Mouse (Mus musculus): Measurements from ENCODE around the gene Trappc10. TPM values are rescaled to one million over a fixed set of nuclear protein-coding genes. Genes with fewer than 3 reads are reported as not detected.
"Not testable (repeated sequence)": the region's sequence is repeated elsewhere in the genome, so short reads cannot be mapped to it uniquely, and the experiment has no call there.

Trappc10 gene
- total RNA-seq, 2 experiments from 2014 or later = 37.9 to 50.0 TPM

GRCm38 (mm10) chr10:78218576-78218975 lies 25.9 kb downstream of the Trappc10 start:
- no peak for ATAC-seq (replicated peaks; ENCODE audit: low FRiP score, poor library complexity, severe bottlenecking)

DNA sequence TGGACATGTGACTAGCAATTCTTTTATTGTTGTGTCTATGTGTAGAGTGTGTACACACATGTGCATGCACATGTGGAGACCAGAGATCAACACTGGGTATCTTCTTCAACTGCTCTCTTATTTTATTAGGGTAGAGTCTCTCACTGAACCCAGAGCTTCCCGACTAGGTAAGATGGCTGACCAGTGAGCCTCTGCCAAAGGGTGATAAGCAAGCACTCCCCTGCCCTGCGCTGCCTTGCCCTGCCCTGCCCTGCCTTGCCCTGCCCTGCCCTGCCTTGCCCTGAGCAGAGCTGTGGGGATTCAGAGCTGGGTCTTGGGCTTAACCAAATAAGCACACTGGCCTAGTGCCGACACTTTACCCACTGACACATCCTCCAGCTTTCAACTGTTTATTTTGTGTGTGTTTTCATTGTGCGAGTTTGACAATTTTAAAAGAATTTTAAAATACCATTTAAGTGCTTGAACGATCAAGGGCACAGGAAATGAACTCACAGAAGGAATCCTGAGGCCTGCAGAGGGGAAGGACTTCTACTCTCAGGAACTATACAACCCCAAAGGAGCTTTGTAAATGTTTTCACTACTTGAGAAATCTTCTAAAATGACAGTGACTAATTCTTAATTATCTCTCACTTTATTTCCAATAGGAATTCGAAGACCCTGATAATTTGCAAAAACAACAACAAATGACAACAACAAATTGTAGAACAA lies 27.9 kb downstream of the Trappc10 start:
- peak; percentile 92 for ATAC-seq (replicated peaks; ENCODE audit: low FRiP score, poor library complexity, severe bottlenecking)

DNA sequence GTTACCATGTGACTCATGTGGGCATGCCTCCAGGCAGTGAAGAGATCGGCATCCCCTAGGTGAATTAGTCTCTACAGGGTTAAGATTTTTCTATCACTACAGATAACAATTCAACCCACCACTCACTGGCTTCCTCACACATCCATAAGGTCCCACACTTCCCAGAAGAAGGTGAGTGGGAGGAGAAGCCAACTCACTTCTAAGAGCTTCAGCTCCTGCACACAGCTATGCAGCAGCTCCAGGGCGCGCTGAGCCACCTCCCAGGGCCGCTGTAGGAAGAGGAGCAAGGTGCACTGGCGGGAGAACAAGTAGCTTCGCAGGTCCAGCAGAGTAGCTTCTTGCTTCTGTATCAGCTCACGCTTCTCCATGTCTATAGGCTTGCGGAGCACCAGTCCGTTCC lies 30.1 kb downstream of the Trappc10 start:
- no peak for ATAC-seq (replicated peaks; ENCODE audit: low FRiP score, poor library complexity, severe bottlenecking)

DNA sequence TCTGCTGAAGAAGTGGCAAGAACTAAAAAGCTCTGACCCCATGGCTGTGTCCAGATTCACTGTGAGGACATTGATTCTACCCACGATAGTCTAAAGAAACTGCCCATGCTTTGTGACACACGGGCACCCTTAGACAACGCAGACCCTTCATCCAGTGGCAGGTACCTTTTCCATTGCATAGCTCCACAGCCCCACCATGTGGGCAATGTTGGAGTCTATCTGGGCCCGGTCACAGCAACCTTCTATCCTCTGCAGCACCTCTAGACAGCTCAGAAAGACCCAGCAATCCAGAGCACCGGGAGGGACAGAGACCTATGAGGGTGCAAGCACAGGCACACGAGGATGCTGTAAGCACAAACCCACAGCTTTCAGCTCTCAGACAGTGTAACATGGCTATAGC lies 33.1 kb downstream of the Trappc10 start:
- ATAC-seq (replicated peaks; ENCODE audit: low FRiP score, poor library complexity, severe bottlenecking) = 0 out of 2 replicates have a peak, but pooled peaks have one; percentile 29

- peak; percentile 75 for ATAC-seq (replicated peaks; ENCODE audit: low FRiP score, poor library complexity, severe bottlenecking)
These were observed 43.3 kb downstream of the Trappc10 start for GRCm38 (mm10) chr10:78201182-78201581.

DNA sequence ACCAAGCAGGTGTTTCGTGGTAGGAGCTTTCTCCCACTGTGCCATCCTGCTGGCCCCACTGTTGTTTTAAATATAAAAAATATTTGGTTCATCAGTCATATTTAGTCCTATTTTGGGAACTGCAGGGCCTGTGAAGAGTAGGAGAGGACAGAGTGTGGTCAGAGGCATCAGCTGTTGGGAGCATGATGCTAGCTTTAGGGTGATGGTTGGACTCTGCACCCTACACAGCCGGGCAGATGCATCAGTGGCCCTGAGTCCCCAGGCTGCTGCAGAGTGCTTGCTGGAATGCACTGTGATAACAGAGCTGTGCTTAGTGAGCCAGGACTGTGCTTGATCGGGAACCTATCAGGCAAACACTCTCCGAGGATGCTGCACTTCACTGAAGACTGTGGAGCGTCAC lies 51.5 kb downstream of the Trappc10 start:
- no peak for ATAC-seq (replicated peaks; ENCODE audit: low FRiP score, poor library complexity, severe bottlenecking)

GRCm38 (mm10) chr10:78186076-78186475 lies 58.4 kb downstream of the Trappc10 start:
- ATAC-seq (replicated peaks; ENCODE audit: low FRiP score, poor library complexity, severe bottlenecking) = not testable (repeated sequence)

DNA sequence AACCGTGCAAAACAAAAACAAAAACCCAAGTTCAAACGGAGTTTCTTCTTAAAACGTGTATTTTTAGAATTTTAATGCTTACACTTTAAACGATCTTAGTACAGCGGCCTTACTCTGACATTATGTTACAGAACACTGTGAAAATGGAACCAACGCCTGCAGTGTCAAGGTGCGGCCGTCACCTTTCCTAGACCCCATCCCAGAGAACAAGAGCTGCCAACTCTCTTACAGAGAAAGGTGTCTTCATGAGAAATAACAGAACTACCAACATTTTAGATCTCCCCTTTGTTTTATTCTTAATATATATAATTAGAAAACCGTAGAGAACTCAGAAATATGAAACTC lies 59.1 kb downstream of the Trappc10 start:
- ATAC-seq (replicated peaks; ENCODE audit: low FRiP score, poor library complexity, severe bottlenecking) = peak; percentile 52; the same call in 1 of the 2 replicates

DNA sequence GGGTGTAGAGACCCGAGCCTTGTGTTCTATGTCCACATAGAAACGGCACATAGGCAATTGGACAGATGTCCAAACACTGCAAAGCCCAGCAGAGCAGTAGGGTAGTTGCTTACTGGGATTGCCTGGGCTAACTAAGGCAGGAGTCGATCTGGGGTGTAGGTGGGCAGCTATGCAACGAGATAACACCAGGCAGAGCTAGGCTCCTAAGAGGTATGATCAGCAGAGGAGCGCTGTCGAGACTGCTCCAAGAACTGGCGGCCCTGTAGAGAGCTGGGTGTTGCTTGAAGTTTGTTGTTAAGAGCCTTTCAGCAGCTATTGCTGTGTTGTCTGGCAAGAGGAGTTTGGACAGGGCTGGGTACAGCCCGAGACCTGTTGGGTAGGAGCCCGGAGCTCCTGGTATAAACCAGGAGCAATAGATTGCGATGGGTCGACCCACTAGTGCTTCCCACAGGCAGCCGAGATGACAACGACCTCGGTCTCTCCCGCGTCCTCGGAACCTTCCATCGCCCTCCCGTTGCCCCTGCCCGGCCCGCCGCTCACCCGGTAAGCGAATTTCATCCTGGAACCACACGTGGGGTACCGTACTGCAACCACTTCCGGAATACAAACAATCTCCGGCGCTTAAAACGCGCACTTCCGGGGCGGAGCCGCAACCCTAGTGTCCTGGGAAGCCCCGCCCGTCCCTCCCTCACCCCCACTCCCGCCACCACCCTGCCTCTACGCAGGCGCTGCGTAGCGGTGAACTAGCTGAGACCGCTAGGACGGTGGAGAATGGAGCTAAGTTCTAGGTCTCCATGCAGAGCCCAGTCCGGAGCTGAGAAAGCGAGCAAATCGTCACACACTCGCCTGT lies 59.7 kb downstream of the Trappc10 start, which contains the start of gene Pwp2:
Gene Pwp2 (minus strand): TSS at position 619 of the 850 bp plus-strand sequence.
- ATAC-seq (replicated peaks; ENCODE audit: low FRiP score, poor library complexity, severe bottlenecking) = peak; percentile 91

GRCm38 (mm10) chr10:78183577-78183976 lies 60.9 kb downstream of the Trappc10 start:
- no peak for ATAC-seq (replicated peaks; ENCODE audit: low FRiP score, poor library complexity, severe bottlenecking)

GRCm38 (mm10) chr10:78182321-78182720 lies 62.1 kb downstream of the Trappc10 start:
- no peak for ATAC-seq (replicated peaks; ENCODE audit: low FRiP score, poor library complexity, severe bottlenecking)

GRCm38 (mm10) chr10:78174474-78174873 lies 70.0 kb downstream of the Trappc10 start:
- no peak for ATAC-seq (replicated peaks; ENCODE audit: low FRiP score, poor library complexity, severe bottlenecking)

DNA sequence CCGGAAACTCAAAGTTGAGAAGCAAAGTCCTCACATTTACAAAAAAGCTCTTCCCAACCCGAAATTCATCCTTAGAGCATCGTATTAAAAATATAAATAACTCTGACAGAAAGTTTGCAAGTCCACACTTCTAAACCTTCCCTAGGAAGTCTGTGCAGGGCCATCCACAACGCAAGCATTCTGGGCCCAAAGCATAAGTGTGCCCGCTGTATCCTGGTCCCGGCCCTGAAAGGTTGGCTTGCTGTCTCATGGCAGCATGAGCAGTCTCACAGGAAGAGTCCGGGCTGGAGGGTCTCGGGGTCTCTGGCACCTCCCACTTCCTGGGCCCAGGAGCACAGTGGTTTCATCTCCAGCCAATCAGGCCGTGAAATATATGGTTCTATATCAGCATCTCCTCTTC lies 72.9 kb downstream of the Trappc10 start:
- ATAC-seq (replicated peaks; ENCODE audit: low FRiP score, poor library complexity, severe bottlenecking) = no peak

- no peak for ATAC-seq (replicated peaks; ENCODE audit: low FRiP score, poor library complexity, severe bottlenecking)
These were observed 73.4 kb downstream of the Trappc10 start for GRCm38 (mm10) chr10:78171057-78171456.

DNA sequence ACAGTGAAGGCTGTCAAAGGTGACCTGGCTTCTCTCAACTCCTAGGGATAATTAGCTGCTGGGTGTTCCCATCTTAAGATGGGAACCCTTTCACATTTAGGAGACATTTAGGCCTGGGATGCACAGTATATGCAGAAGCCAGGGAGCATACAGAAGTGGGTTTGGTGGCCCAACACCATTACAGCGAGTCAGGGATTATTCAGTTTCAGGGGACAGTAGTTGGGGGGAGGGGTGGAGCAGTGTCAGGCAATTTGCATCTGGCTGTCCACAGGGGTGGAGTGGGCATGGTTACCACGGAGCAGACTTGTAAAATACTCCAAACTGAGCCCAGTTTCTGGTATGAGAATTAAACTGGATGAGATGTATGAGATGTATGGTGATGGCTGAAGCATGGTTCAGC lies 74.0 kb downstream of the Trappc10 start:
- ATAC-seq (replicated peaks; ENCODE audit: low FRiP score, poor library complexity, severe bottlenecking) = no peak

DNA sequence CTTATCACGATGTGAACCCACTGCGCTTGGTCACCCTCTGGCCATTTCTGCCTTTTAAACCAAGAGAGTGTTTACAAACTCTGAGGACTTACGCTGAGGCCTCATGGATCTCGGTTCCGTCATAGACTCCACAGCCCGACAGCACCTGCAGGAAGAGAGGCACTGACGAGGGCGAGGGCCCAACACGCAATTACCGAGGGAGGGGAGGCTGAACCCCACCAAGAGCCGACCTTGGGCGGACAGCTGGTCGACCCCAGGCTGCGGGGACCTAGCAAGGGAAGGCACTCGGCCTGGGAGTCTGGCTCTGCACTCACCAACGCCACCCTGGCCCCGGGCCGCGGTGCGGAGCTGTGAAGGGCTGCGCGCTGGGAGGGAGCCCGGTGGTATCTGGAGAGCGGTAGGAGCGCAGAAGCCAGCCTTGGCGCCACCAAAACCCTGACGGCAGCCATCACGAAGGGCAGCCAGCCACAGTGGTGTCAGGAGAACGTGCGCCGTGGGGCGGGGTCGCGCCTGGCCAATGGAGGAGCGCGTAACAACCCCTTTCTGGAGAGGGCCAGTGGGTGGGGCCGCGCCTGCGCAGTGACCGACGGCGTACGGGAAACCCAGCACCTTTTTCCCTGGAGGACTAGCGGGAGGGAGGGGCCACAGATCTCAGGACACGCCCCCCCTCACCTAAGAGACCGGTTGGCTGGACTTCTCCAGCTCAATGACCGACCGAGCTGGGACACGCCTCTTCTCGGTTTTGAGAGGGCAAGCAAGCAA lies 75.0 kb downstream of the Trappc10 start, which contains the start of gene D10Jhu81e:
Gene D10Jhu81e (minus strand): TSS at position 502 of the 762 bp plus-strand sequence.
- ATAC-seq (replicated peaks; ENCODE audit: low FRiP score, poor library complexity, severe bottlenecking) = peak; percentile 93

GRCm38 (mm10) chr10:78168792-78169191 lies 75.6 kb downstream of the Trappc10 start:
- ATAC-seq (replicated peaks; ENCODE audit: low FRiP score, poor library complexity, severe bottlenecking) = no peak

DNA sequence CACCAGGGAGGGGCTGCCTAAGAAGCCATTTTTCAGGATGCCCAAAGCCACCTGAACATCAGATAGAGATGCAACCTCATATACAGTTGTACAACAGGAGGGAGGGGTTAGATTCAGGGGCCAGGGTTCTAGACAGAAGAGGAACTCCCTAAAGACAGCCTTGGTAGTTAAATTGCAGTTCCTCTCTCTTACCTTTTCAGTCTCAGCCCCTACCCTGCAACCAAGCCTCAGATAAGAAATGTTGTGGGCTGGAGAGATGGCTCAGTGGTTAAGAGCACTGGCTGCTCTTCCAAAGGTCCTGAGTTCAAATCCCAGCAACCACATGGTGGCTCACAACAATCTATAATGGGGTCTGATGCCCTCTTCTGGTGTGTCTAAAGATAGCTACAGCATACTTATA lies 76.7 kb downstream of the Trappc10 start:
- ATAC-seq (replicated peaks; ENCODE audit: low FRiP score, poor library complexity, severe bottlenecking) = no peak

DNA sequence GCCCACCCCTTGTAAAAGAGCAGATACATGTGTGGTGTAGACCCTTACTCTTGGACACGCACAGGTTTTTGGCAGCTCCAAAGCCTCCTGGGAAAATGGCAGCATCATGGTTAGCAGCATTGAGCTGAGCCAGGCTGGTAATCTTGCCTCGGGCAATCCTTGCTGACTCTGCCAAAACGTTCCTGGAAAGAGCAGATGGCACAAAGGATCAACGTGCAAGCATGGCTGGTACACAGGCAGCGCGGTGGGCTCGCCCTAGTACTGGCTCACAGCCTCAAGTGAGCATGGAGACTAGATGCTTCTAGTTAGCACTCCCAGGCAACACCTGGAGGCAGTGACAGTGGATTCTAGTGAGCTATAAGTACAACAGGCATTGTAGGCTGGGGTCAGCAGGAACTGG lies 77.1 kb downstream of the Trappc10 start:
- no peak for ATAC-seq (replicated peaks; ENCODE audit: low FRiP score, poor library complexity, severe bottlenecking)

All from erythroblast, adult 5-6 weeks (primary cell).